Mouse (Mus musculus) midbrain, embryonic 11.5 days (tissue): ENCODE measurements at regions not wholly inside any gene's neighbourhood (a gene's known extent, or its start where the extent isn't known, plus 50 kb on each side); places are given as distances from the start of the nearest gene placed in this dataset.

Experiments used
- ATAC-seq: fragments of 200-750 bp; cut with Nextera tagmentation; 2 replicates; pipeline ENCODE4 v1.8.0; 2017; ENCODE audit warnings: moderate TSS enrichment, moderate library complexity; ENCODE audit not compliant: low FRiP score
- DNase-seq: peaks from one replicate; pipeline ENCODE4 v3.0.0; 2015; ENCODE audit warnings: low spot score; ENCODE audit errors: missing footprints
- H3K27ac ChIP-seq: fragments of 300-500 bp; sonication (generic); 2 replicates; pipeline ENCODE4 v1.5.1; 2014; ENCODE audit warnings: low read depth, low read length
- H3K27me3 ChIP-seq: fragments of 300-500 bp; sonication (generic); 2 replicates; pipeline ENCODE4 v1.6.1; 2014; ENCODE audit warnings: mild to moderate bottlenecking, low read length, moderate library complexity, mixed read lengths; ENCODE audit not compliant: control insufficient read depth, insufficient read depth
- H3K36me3 ChIP-seq: fragments of 300-500 bp; sonication (generic); 2 replicates; pipeline ENCODE4 v1.6.1; 2014; ENCODE audit warnings: mild to moderate bottlenecking, low read length, moderate library complexity, mixed read lengths; ENCODE audit not compliant: control insufficient read depth, insufficient read depth
- H3K4me1 ChIP-seq: fragments of 300-500 bp; sonication (generic); 2 replicates; pipeline ENCODE4 v1.6.1; 2014; ENCODE audit warnings: low read length; ENCODE audit not compliant: control insufficient read depth, insufficient read depth
- H3K4me2 ChIP-seq: fragments of 300-500 bp; sonication (generic); 2 replicates; pipeline ENCODE4 v1.6.1; 2014; ENCODE audit warnings: mild to moderate bottlenecking, moderate library complexity
- H3K4me3 ChIP-seq: fragments of 300-500 bp; sonication (generic); 2 replicates; pipeline ENCODE4 v1.5.1; 2014; ENCODE audit warnings: low read depth, low read length
- H3K9ac ChIP-seq: fragments of 300-500 bp; sonication (generic); 2 replicates; pipeline ENCODE4 v1.6.1; 2014; ENCODE audit warnings: low read length
- H3K9me3 ChIP-seq: fragments of 300-500 bp; sonication (generic); 2 replicates; pipeline ENCODE4 v1.6.1; 2016; ENCODE audit warnings: low read length; ENCODE audit not compliant: control insufficient read depth
- WGBS: fragments of 180-500 bp; shearing (Covaris S2); extraction: QIAGEN DNeasy Blood & Tissue Kit; methylation state at CpG from one replicate; pipeline ENCODE4 v1.1.7; 2014; 5-methylcytosine and 5-hydroxymethylcytosine counted together

DNA sequence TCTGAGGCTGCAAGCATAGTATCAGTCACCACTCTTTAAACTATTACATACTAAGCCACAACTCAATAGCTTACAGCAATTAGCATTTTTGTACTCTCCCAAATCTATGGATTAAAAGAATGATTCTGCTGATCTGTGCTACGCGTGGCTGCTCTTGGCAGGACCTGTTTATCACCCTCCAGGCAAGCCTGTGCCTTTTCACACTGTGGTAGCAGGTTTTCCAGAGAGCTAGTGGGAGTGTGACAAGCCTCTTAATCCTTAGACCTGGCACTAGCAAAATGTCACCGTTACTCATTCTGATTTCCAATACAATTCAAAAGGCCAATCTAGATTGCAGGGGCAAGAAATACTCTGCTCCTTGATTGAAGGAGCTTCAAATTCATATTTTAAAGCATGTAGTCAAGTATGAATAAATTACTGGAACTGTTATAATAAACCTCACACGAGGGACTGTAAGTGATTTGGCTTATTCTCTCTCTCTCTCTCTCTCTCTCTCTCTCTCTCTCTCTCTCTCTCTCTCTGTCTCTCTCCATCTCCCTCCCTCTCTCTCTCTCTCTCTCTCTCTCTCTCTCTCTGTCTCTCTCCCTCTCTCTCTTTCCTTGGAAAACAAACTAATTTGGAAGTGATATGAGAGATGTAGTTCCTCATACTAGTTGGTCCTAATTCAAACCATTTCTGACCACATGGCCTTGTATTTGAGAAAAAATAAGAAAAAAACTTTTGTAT lies 286.7 kb upstream of the Ins1 start:
- 0 out of 2 replicates have a peak, but pooled peaks have one; percentile 44 for ATAC-seq
- 45% methylated on average over 4 of the region's 4 CpGs for WGBS
- no peaks in the 10 kb centered on the region for H3K4me1 ChIP-seq

GRCm38 (mm10) chr19:51997161-51997560 lies 266.9 kb upstream of the Ins1 start:
- Histone ChIP-seq H3K4me3 (no peak overlapping the region), H3K4me1 (no peaks in the 10 kb centered on the region), H3K4me2 (no peak overlapping the region), H3K36me3 (no peaks in the 10 kb centered on the region), H3K9me3 (no peaks in the 10 kb centered on the region), H3K9ac (no peak overlapping the region), H3K27ac (no peak overlapping the region), H3K27me3 (peaks cover 14% of the 10 kb centered on the region)
- no peak for DNase-seq
- ATAC-seq, result peak; percentile 68; the same call in 1 of the 2 replicates

More for the DNA sequence above, 286.7 kb upstream of the Ins1 start:
- Histone ChIP-seq H3K36me3 (no peaks in the 10 kb centered on the region), H3K4me2 (no peak overlapping the region), H3K27me3 (no peaks in the 10 kb centered on the region), H3K27ac (no peak overlapping the region), H3K9ac (no peak overlapping the region), H3K4me3 (no peak overlapping the region), H3K9me3 (no peaks in the 10 kb centered on the region)
- peak; percentile 71 for DNase-seq
